Mouse (Mus musculus) heart, postnatal 0 days (tissue): ENCODE results near the gene Rrbp1.

Experiments used
- CTCF ChIP-seq: IDR thresholded peaks from 2 replicates; pipeline ENCODE4 v1.5.1; 2016; ENCODE audit warnings: antibody characterized with exemption, control low read depth, low read depth
- EP300 ChIP-seq: IDR thresholded peaks from 2 replicates; pipeline ENCODE4 v1.6.1; 2016; ENCODE audit warnings: antibody characterized with exemption, low read depth

GRCm38 (mm10) chr2:144002229-144002984 is 8.7 kb downstream of the Rrbp1 start:
- no peak for TF ChIP-seq CTCF
- no peak for TF ChIP-seq EP300
